Mouse (Mus musculus) thymus, postnatal 4 days (tissue): ENCODE data around the gene Gm45140.
A peak's percentile ranks its signal among the peaks of the same experiment; 100 is the strongest.

Experiments
- DNase-seq: peaks from one replicate; pipeline ENCODE4 v3.0.0; 2021

The Gm45140 gene

DNA sequence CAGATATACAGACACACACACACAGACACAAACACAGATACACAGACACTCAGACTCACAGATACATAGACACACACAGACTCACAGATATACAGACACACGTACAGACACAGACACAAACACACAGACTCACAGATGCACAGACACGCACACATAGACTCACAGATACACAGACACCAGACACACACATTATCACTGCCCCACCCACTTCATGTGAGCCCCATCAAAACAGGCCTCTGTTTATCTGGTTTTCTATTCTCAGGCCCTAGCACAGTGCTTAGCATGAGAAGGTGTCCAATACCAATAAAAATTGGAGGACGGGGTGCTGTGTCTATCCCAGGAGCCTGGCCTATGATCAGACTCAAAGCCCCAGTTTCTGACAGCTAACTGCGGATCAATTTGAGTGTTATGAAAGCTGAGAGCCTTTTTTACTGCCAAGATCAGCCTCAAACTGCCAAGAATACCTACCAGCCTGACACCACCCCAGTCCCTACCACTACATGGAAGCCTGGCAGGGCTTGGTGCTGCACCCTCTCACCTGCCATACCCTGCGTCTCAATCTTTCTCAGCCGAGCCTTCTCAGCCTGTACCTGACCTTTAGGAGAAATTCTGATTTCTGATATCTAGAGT, 39.2 kb downstream of the Gm45140 start:
- no peak for DNase-seq

DNA sequence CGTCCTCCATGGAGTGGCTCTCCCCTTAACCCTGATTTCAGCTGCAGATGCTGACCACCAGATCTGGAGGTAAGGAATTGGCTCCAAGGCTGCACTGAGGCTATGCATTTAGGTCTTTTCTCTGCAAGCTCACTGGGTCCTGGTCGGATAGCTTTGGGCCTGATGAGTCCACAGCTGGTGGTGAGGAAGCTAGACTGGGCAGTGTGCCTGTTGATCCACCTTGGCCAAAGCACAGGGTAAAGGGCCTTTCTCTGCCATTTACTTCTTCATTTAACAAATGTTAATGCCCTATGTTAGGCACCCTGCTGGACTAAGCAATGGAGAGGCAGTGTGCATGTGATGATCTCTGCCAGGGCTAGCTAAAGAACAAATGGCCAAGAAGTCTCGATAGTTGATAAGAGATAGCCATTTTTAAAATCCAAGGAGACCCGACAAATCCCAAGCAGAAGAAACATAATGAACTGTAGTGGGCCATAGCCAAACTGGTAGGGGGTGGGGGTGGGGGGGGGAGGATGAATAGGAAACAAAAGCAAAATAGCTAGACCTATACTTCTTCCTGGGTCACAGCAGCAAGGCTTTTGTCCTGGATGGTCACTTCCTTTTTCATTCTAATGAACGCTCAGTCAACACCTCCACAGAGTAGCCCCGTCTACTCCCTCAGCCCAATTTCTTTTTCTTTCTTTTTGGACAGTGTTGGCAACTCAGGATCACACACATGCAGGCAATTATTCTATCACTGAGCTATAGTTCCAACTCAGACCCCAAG, 40.0 kb downstream of the Gm45140 start:
- no peak for DNase-seq

DNA sequence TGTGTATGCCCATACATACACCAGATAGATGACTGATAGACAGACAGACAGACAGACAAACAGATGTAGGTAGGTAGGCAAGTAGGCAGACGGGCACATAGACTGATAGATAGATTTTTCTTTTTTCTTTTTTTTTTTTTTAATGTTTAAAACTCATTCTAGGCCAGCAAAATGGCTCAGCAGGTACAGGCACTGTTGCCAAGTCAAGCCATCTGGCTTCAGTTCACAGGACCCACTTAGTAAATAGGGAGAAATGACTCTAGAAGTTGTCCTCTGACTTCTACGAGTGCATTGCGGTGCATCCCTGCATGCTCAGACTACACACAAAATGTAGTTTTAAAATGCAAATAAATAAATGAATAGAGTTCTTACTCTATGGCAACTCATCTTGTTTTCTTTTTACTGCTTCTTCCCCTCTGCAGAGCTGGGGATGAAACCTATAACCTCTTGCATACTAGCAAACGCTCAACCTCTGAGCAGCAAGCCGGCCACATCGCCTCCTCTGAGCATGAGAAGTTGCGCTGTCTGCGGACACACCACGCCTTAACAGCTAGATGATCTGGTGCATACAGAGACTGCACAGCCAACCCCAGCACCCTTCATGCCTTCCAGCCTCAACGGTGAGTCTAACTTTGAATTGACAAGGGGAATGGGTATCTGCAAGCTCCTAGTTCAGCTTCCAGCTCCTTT, 41.6 kb downstream of the Gm45140 start:
- no peak for DNase-seq

DNA sequence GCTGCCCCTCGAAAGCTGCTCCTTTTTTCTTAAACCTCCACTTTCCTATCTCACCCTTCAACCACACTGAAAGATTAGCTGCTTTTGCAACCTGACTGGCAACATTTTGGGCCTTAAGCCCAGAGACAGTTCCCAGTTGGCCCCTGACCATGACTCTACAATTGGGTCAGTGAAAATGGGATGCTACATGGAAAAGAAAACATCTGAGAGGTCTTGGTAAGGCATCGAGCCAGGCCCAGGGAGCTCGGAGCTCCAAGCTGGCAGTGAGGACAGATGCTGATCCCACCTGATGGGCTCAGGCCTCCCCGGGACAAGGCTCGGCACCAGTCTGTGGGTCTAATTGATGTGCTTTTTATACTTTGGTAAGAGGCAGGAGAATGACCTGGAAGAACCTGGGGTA, 43.8 kb downstream of the Gm45140 start:
- no peak for DNase-seq

DNA sequence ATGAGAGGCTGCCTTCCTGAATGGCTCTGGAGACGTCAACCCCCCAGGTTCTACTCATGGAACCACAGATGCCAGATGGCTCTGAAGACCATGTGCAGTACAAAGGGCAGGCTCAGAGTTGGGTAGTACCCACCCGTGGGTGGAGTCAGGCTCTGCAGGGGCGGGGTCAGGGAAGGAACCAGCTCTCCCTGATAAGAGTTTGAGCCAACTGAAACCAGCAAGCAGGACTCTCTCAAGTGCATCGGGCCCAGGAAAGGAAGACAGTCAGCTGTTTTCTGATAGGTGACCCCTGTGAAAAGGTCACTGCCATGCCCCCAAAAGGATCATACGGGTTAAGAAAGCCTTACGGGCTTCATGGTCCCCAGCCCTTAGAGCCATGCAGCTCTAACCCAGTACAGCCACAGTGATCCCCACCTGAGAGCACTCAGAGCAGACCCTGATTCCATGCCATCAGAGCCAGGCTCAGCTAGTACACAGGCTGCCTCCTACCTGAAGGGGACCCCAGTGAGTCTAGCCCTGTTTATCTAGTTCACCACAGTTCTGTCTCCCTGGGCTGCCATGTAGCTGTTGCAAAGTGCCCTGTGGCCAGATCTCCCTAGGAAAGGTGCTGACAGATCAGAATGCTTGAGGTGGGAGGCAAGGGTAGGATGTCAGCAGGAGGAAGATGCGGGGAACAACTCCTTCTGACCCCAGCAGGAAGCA, 44.7 kb downstream of the Gm45140 start:
- peak; percentile 59 for DNase-seq

DNA sequence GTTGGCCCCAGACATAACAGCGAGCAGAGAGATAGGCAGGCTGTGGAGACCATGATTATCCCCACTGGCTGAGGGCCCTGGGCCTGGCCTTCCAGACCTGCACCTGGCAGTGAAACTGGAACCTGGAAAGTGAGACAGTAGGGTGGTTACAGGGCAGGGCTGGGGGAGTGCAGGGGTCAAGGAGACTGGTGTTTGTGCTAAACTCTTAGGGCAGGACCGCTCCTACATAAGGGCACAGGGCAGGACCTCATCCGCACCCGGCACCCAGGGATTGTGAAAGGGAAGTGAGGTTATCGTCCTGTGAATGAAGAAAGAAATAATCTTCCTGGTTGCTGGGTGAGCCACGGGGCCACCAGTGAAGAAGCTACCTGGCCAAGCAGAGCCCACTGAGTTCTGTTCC, 45.8 kb downstream of the Gm45140 start:
- no peak for DNase-seq

DNA sequence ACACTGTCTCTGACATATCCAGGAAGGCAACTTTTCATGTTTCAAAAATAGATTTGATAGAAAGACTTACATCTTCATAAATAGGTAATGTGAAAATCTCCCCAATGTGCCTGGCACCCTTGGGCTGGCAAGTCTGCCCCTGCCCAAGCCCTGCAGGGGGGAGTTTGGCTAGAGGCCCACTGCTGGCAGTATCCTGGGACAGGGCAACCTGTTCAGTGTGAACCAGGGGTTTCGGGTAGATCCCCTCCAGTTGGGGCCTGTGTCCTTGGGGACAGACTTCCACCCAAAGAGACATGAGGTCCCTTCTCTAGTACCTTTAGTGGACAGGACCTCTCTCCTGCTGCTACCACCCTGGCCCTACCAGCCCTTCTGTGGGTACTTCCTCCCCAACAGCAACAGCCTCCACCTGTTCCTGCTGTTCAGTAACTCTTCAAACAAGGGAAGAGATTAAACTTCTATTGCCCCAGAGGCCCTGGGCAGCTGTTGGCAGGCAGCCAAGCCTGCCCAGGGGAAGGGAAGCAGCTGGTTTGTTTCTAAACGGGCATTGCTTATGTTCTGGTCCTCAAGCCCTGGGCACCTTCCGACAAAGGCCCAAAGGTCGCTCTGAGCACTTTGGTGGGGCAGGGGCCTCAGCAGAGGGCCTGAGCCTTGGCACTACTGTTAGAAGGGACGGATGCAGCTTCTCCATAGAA, 46.6 kb downstream of the Gm45140 start:
- DNase-seq, result no peak

DNA sequence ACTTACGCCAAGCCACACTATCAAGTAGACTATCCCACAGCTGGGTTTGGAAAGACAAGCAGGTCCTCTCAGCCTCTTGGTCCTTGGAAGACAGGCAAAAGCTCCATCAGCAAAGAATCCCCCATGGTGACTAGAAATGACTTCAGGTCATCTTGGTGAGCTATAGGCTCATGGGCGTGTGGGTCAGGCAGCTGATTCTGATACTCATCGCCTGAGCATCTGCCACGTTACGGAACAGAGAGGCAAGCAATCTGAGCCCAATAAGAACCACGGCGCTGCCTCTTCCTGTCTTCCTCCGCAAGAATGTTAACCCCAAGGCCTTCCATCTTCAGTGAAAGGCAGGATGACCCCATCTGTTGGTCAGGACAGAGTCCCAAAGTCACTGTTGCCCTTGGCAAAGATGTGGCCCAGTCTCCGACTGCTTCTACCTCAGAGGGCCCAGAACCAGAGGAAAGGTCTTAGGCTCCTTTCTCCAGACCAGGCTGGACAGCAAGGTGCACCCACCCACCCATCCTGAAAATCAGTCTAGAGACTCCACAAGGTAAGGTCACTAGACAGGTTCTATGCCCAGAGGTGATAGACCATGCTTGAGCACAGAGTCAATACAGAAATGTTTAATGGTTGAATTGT, 47.2 kb downstream of the Gm45140 start:
- no peak for DNase-seq

DNA sequence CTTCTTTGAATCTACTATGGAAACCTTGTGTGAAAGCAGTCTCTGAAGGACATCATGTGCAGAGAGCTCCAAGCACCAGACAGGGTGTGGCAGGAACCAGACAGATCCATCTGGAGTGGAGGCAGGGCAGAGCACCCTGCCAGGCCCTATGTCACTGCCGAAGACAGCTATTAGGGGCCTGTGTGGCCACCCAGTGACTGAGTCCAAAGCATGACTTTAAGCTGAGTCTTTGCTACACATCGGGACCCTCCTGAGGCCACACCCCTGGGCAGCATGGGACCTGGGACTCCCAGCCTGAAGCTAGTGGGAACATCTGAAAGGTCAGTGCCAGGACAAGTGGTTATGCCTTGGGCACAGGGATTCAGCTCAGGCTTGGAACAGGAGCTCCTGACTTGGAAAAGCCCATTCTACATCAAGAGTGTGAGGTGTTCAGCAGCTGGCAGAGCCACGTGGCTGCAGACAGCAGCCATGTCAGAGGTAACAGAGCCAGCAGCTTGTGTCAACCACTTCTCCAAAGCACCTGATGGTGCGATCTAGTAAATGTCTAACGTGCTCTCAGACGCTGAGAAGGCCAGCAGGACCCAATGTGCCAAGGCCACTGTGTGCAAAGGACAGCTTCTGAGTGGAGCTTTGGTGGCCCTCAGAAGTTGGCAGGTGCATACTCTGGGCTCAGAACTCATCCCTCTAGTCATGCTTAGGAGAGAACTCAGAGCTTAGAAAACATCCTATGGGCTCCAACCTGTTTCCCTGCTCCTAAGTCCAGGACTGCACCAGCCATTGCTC, 48.3 kb downstream of the Gm45140 start:
- no peak for DNase-seq

DNA sequence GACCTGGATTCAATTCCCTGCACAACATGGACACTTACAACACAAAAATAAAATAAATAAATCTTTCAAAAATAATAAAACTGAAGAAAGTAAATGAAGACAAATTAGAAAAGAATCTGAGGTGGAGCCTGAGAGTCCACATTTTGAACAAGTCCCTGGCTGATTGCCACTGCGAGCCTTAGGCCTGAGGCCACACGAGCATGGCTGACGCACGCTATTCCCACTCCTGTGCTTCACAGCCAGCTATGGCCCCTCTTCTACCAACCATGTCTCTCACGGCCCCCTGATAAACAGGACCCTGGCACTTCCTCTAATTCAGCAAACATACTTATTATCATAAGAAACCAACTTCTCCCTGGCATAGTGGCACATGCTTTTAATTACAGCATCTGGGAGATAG, 49.0 kb downstream of the Gm45140 start:
- DNase-seq, result no peak

DNA sequence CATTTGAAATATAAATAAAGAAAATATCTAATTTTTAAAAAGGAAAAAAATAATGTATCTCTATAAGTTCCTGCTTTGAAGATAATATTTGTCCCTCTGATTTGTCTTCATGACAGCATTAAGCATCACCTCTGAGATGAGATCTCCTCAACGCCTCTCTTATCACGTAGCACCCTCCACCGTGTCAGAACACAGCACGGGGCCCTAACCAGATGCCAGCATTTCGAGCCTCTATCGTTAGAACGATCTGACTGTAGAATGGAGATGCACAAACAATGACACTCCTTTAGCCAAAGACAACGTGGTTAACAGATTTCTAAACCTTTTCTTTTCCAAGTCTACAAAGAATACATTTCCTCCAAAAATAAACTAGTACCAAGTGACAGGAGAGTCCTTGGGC, 51.6 kb downstream of the Gm45140 start:
- no peak for DNase-seq

DNA sequence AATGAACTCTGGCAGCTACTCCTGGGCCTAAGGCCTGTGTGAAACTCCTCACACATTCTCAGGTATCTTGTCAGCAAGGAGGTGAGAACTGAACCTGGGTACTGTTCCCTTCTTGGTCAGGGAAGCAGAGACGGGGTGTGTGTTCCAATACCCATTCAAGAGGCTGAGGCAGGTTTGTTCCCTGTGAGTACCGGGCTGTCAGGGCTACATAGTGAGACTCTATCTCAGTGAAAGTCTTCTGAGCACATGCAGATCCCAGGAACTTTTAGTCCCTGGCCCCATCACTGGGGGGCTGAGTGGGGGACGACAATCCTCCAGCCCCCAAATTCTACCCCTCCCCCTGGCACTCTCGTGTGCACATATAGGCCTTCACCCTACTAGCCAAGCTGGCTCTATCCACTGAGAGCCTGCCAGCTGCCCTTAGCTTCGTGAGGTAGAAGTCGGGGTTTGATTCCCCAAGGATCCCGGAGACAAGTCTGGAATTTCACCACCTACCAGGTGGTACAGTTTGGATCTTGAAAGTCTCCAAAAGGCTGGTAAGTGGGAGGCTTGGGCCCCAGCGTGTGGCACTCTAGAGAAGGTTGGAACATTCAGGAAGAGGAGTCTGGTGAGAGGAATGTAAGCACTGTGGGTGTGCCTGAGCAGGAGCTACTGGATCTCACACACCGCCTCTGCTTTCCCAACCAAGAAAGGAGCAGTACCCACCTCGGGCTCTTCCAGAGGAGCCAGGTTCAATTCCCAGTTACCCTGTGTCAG, 54.9 kb downstream of the Gm45140 start:
- DNase-seq, result no peak

DNA sequence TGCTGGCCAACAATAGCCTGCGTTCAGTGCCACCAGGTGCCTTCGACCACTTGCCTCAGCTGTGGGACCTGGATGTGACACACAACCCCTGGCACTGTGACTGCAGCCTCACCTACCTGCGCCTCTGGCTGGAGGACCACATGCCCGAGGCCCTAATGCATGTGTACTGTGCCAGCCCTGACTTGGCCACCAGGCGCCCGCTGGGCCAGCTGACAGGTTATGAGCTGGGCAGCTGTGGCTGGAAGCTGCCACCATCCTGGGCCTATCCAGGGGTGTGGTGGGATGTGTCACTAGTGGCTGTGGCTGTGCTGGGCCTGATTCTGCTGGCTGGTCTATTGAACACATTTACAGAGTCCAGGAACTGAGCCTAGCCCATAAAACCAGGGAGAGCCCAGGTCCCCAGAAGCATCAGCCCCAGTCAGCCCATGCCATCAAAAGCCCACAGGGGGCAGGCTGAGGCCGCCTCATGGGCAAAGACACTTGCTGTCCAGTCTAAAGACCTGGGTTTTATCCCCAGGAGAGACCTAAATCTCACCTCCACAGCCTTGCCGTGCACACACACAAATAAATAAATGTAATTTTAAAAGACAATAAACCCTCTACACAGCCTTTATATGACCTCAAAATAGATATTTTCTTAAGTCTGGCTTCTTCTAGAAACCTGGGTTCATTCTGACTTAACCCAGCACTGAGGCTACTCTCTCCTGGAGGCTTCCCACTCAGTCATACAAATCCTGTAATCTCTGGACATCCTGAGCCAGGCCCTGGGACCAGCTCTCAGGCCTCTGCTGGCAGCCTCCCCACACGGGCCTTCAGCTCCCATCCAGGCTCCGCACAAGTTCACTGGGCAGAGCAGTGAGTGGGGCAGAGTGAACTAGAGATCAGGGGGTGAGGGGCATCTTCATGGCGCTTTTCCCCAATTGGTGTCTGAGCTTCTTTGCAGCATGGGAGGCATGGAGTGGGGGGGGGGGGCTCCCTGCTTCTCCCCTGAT, 56.1 kb downstream of the Gm45140 start:
- DNase-seq, result no peak

DNA sequence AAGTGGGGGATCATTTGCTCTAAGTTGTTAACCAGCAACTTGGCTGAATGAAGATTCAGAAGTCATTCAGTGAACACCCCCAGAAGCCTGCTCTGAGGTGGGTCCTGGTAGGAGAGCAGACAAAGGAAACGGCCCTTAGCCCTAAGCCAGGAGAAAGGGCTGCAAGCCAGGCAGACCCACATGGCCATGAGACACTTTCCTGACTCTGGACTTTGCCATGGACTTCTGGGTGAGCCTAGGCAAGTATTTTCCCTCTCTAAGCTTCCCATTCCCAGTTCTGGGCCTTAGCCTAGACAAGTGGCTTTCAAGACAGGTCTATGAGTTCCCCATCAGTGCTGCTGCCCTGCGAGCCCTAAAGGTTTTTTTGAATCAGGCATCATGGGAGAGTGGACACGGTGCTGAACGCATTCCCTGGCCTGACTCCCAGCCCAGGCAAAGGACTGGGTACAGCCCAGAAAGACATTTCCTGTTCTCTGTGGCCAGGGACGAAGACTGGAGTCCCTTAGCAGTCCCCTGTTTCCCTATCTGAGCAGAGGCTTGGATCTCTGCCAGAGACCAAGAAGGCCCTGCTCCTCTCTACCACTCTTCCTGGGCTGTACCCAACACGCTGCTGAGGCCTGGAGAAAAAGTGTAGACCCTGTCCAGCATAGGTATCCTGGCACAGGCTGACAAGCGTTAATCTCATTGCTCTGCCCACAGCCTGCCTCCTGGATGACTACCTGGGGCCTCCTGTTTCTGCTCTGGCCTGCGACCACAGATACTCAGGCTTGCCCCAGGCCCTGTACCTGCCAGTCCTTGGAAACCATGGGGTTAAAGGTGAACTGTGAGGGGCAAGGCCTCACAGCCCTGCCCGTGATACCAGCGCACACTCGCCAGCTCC, 57.1 kb downstream of the Gm45140 start:
- DNase-seq, result no peak

DNA sequence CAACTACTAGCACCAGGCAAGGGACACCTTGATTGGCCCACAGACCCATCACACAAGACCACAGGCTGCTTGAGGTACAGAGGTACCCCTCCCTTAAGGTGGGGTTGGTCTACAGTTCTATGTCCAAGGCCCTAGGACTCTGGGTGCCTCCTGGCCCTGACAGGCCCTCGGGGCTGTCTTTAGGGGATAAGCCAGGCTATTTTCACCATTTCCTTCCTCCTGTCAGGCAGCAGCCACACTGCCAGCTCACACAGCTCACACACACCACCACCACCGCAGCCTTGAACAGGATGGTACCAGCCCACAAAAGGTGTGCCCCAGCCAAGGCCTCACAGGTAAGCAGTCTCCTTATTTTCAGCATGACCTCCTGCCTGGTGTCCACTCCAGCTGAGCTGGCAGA, 57.8 kb downstream of the Gm45140 start, which contains the start of gene Gp9:
Gp9 (plus strand) TSS at position 231 of the 400 bp plus-strand sequence.
- DNase-seq, result no peak

DNA sequence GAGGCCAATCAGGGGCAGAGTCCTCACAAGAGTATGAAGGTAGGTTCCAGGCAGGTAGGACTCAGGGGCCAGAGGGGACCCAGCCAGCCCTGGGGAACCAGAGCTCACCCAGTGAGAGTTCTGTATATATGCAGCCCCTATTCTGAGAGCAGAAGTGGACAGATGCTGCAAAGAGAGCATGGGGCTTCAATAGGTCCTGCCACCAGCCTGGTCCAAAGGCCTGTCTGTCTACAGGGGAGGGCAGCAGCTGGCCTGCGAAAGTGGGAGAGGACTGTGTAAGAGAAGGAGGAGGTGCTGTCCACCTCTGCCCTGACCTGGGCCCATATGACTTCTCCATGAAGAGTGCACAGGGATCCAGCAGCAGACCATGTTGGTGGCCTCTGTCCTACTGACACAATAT, 58.9 kb downstream of the Gm45140 start:
- no peak for DNase-seq

DNA sequence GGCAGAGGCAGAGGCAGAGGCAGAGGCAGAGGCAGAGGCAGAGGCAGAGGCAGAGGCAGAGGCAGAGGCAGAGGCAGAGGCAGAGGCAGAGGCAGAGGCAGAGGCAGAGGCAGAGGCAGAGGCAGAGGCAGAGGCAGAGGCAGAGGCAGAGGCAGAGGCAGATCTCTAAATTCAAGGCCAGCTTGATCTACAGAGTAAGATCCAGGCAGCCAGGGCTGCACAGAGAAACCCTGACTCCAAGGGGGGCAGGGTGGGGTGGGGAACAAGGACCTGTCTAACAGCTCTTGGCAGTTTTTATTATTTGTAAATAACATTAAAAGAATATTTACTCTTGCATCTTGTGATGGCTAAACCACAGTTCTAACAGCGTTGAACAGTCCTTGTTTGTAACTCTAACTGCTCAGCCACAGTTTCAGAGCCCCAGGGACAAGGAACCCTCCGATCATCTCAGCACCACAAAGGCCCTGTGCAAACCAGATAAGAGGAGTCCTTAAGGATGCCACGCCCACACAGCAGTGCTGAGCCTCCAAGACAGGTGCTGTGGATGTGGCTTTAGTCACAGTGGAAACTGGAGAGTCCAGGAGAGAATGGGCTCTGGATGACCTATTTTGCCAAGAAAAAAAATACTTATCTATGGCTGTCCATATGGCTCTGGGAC, 59.9 kb downstream of the Gm45140 start:
- no peak for DNase-seq

DNA sequence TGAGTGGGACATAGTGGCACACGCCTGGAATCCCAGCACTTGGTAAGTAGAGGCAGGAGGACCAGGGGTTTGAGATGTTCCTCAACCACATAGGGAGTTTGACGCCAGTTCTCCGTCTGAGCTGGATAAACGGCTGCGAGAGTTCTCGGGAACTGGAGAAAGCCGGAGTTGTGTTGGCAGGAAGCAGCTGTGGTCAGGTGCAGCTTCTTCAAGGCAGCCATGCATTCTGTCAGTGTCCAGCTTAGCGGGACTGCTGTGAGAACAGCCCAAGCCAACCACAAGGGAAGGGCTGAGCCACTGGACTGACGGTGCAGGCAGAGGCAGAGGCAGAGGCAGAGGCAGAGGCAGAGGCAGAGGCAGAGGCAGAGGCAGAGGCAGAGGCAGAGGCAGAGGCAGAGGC, 60.7 kb downstream of the Gm45140 start:
- DNase-seq, result no peak
